Mouse (Mus musculus): ENCODE measurements at regions not wholly inside any gene's neighbourhood (a gene's known extent, or its start where the extent isn't known, plus 50 kb on each side); places are given as distances from the start of the nearest gene placed in this dataset.

- no peak overlapping the region for H3K4me3 ChIP-seq (ENCODE audit: low read depth, low read length)
- H3K27ac ChIP-seq (ENCODE audit: low read length) = no peak overlapping the region
- H3K4me1 ChIP-seq (ENCODE audit: control insufficient read depth, insufficient read depth, low read length) = no peaks in the 10 kb centered on the region
- no peaks in the 10 kb centered on the region for H3K27me3 ChIP-seq (ENCODE audit: control insufficient read depth, insufficient read depth, low read length)
- no peak for ATAC-seq (ENCODE audit: insufficient number of reproducible peaks, insufficient read depth, low FRiP score, low read depth)
- no peak overlapping the region for H3K4me2 ChIP-seq (replicated peaks; ENCODE audit: low read depth, low read length)
- 50% methylated on average over 3 of the region's 3 CpGs for WGBS
- no peaks in the 10 kb centered on the region for H3K9me3 ChIP-seq (ENCODE audit: control insufficient read depth, low read depth, low read length)
- H3K36me3 ChIP-seq (ENCODE audit: control insufficient read depth, insufficient read depth, low read length) = no peaks in the 10 kb centered on the region
- no peak overlapping the region for H3K9ac ChIP-seq (replicated peaks; ENCODE audit: low read depth, low read length)
Observed at GRCm38 (mm10) chr13:16641611-16642449, 630.2 kb downstream of the Inhba start.

- H3K4me1 ChIP-seq (ENCODE audit: control insufficient read depth, insufficient read depth, low read length) = no peaks in the 10 kb centered on the region
- no peak overlapping the region for H3K4me2 ChIP-seq (replicated peaks; ENCODE audit: low read depth, low read length)
- H3K9me3 ChIP-seq (ENCODE audit: control insufficient read depth, low read depth, low read length) = no peaks in the 10 kb centered on the region
- no peak overlapping the region for H3K9ac ChIP-seq (replicated peaks; ENCODE audit: low read depth, low read length)
- ATAC-seq (ENCODE audit: insufficient number of reproducible peaks, insufficient read depth, low FRiP score, low read depth) = no peak
- WGBS = 58% methylated on average over 6 of the region's 6 CpGs
- H3K27ac ChIP-seq (ENCODE audit: low read length) = no peak overlapping the region
- no peaks in the 10 kb centered on the region for H3K36me3 ChIP-seq (ENCODE audit: control insufficient read depth, insufficient read depth, low read length)
- no peaks in the 10 kb centered on the region for H3K27me3 ChIP-seq (ENCODE audit: control insufficient read depth, insufficient read depth, low read length)
- no peak overlapping the region for H3K4me3 ChIP-seq (ENCODE audit: low read depth, low read length)
Observed at GRCm38 (mm10) chr13:16642450-16642994, 630.9 kb downstream of the Inhba start.

GRCm38 (mm10) chr13:16645311-16645710 lies 633.7 kb downstream of the Inhba start:
- Histone ChIP-seq H3K9me3 (ENCODE audit: control insufficient read depth, low read depth, low read length) (no peaks in the 10 kb centered on the region), H3K27ac (ENCODE audit: low read length) (no peak overlapping the region), H3K4me2 (replicated peaks; ENCODE audit: low read depth, low read length) (no peak overlapping the region), H3K9ac (replicated peaks; ENCODE audit: low read depth, low read length) (no peak overlapping the region), H3K36me3 (ENCODE audit: control insufficient read depth, insufficient read depth, low read length) (no peaks in the 10 kb centered on the region), H3K4me1 (ENCODE audit: control insufficient read depth, insufficient read depth, low read length) (no peaks in the 10 kb centered on the region), H3K27me3 (ENCODE audit: control insufficient read depth, insufficient read depth, low read length) (no peaks in the 10 kb centered on the region), H3K4me3 (ENCODE audit: low read depth, low read length) (no peak overlapping the region)
- WGBS = 65% methylated on average over 3 of the region's 3 CpGs
- no peak for ATAC-seq (ENCODE audit: insufficient number of reproducible peaks, insufficient read depth, low FRiP score, low read depth)

- no peaks in the 10 kb centered on the region for H3K4me1 ChIP-seq (ENCODE audit: control insufficient read depth, insufficient read depth, low read length)
- no peaks in the 10 kb centered on the region for H3K9me3 ChIP-seq (ENCODE audit: control insufficient read depth, low read depth, low read length)
- H3K27ac ChIP-seq (ENCODE audit: low read length) = no peak overlapping the region
- no peak overlapping the region for H3K9ac ChIP-seq (replicated peaks; ENCODE audit: low read depth, low read length)
- H3K27me3 ChIP-seq (ENCODE audit: control insufficient read depth, insufficient read depth, low read length) = no peaks in the 10 kb centered on the region
- H3K36me3 ChIP-seq (ENCODE audit: control insufficient read depth, insufficient read depth, low read length) = no peaks in the 10 kb centered on the region
- H3K4me3 ChIP-seq (ENCODE audit: low read depth, low read length) = no peak overlapping the region
- H3K4me2 ChIP-seq (replicated peaks; ENCODE audit: low read depth, low read length) = no peak overlapping the region
- ATAC-seq (ENCODE audit: insufficient number of reproducible peaks, insufficient read depth, low FRiP score, low read depth) = no peak
Observed at GRCm38 (mm10) chr13:16646056-16646455, 634.4 kb downstream of the Inhba start.

GRCm38 (mm10) chr13:16646649-16647048 lies 635.0 kb downstream of the Inhba start:
- Histone ChIP-seq H3K36me3 (ENCODE audit: control insufficient read depth, insufficient read depth, low read length) (no peaks in the 10 kb centered on the region), H3K27me3 (ENCODE audit: control insufficient read depth, insufficient read depth, low read length) (no peaks in the 10 kb centered on the region), H3K9ac (replicated peaks; ENCODE audit: low read depth, low read length) (no peak overlapping the region), H3K27ac (ENCODE audit: low read length) (no peak overlapping the region), H3K4me3 (ENCODE audit: low read depth, low read length) (no peak overlapping the region), H3K4me1 (ENCODE audit: control insufficient read depth, insufficient read depth, low read length) (no peaks in the 10 kb centered on the region), H3K4me2 (replicated peaks; ENCODE audit: low read depth, low read length) (no peak overlapping the region), H3K9me3 (ENCODE audit: control insufficient read depth, low read depth, low read length) (no peaks in the 10 kb centered on the region)
- no peak for ATAC-seq (ENCODE audit: insufficient number of reproducible peaks, insufficient read depth, low FRiP score, low read depth)

GRCm38 (mm10) chr13:16656110-16656509 lies 644.5 kb downstream of the Inhba start:
- WGBS = 36% methylated on average over 4 of the region's 4 CpGs
- no peaks in the 10 kb centered on the region for H3K9me3 ChIP-seq (ENCODE audit: control insufficient read depth, low read depth, low read length)
- no peak for ATAC-seq (ENCODE audit: insufficient number of reproducible peaks, insufficient read depth, low FRiP score, low read depth)

GRCm38 (mm10) chr13:16659894-16660293 lies 648.2 kb downstream of the Inhba start:
- no peaks in the 10 kb centered on the region for H3K27me3 ChIP-seq (ENCODE audit: control insufficient read depth, insufficient read depth, low read length)
- no peak overlapping the region for H3K4me2 ChIP-seq (replicated peaks; ENCODE audit: low read depth, low read length)
- no peak overlapping the region for H3K27ac ChIP-seq (ENCODE audit: low read length)
- 68% methylated on average over 6 of the region's 6 CpGs for WGBS
- no peaks in the 10 kb centered on the region for H3K4me1 ChIP-seq (ENCODE audit: control insufficient read depth, insufficient read depth, low read length)
- no peaks in the 10 kb centered on the region for H3K9me3 ChIP-seq (ENCODE audit: control insufficient read depth, low read depth, low read length)
- ATAC-seq (ENCODE audit: insufficient number of reproducible peaks, insufficient read depth, low FRiP score, low read depth) = no peak
- no peak overlapping the region for H3K9ac ChIP-seq (replicated peaks; ENCODE audit: low read depth, low read length)
- H3K36me3 ChIP-seq (ENCODE audit: control insufficient read depth, insufficient read depth, low read length) = no peaks in the 10 kb centered on the region
- H3K4me3 ChIP-seq (ENCODE audit: low read depth, low read length) = no peak overlapping the region

More at GRCm38 (mm10) chr13:16656110-16656509, 644.5 kb downstream of the Inhba start:
- no peak overlapping the region for H3K4me2 ChIP-seq (replicated peaks; ENCODE audit: low read depth, low read length)
- no peaks in the 10 kb centered on the region for H3K27me3 ChIP-seq (ENCODE audit: control insufficient read depth, insufficient read depth, low read length)
- H3K4me3 ChIP-seq (ENCODE audit: low read depth, low read length) = no peak overlapping the region
- no peaks in the 10 kb centered on the region for H3K36me3 ChIP-seq (ENCODE audit: control insufficient read depth, insufficient read depth, low read length)
- no peak overlapping the region for H3K9ac ChIP-seq (replicated peaks; ENCODE audit: low read depth, low read length)
- no peaks in the 10 kb centered on the region for H3K4me1 ChIP-seq (ENCODE audit: control insufficient read depth, insufficient read depth, low read length)
- no peak overlapping the region for H3K27ac ChIP-seq (ENCODE audit: low read length)

- no peaks in the 10 kb centered on the region for H3K4me1 ChIP-seq (ENCODE audit: control insufficient read depth, insufficient read depth, low read length)
- no peaks in the 10 kb centered on the region for H3K27me3 ChIP-seq (ENCODE audit: control insufficient read depth, insufficient read depth, low read length)
- WGBS = 86% methylated on average over 1 of the region's 1 CpGs
- H3K4me3 ChIP-seq (ENCODE audit: low read depth, low read length) = no peak overlapping the region
- H3K27ac ChIP-seq (ENCODE audit: low read length) = no peak overlapping the region
- no peaks in the 10 kb centered on the region for H3K36me3 ChIP-seq (ENCODE audit: control insufficient read depth, insufficient read depth, low read length)
- no peak overlapping the region for H3K4me2 ChIP-seq (replicated peaks; ENCODE audit: low read depth, low read length)
- H3K9me3 ChIP-seq (ENCODE audit: control insufficient read depth, low read depth, low read length) = no peaks in the 10 kb centered on the region
- no peak for ATAC-seq (ENCODE audit: insufficient number of reproducible peaks, insufficient read depth, low FRiP score, low read depth)
- H3K9ac ChIP-seq (replicated peaks; ENCODE audit: low read depth, low read length) = no peak overlapping the region
Observed at GRCm38 (mm10) chr13:16668652-16669051, 657.0 kb downstream of the Inhba start.

- Histone ChIP-seq H3K9me3 (ENCODE audit: control insufficient read depth, low read depth, low read length) (no peaks in the 10 kb centered on the region), H3K4me3 (ENCODE audit: low read depth, low read length) (no peak overlapping the region), H3K4me2 (replicated peaks; ENCODE audit: low read depth, low read length) (no peak overlapping the region), H3K36me3 (ENCODE audit: control insufficient read depth, insufficient read depth, low read length) (no peaks in the 10 kb centered on the region), H3K4me1 (ENCODE audit: control insufficient read depth, insufficient read depth, low read length) (no peaks in the 10 kb centered on the region), H3K27me3 (ENCODE audit: control insufficient read depth, insufficient read depth, low read length) (no peaks in the 10 kb centered on the region), H3K27ac (ENCODE audit: low read length) (no peak overlapping the region), H3K9ac (replicated peaks; ENCODE audit: low read depth, low read length) (no peak overlapping the region)
- WGBS = 100% methylated on average over 1 of the region's 1 CpGs
- ATAC-seq (ENCODE audit: insufficient number of reproducible peaks, insufficient read depth, low FRiP score, low read depth) = no peak
Observed at GRCm38 (mm10) chr13:16669281-16669680, 657.6 kb downstream of the Inhba start.
